10 mouse cellular contexts compared by ENCODE assay signal in the genomic region with DNA sequence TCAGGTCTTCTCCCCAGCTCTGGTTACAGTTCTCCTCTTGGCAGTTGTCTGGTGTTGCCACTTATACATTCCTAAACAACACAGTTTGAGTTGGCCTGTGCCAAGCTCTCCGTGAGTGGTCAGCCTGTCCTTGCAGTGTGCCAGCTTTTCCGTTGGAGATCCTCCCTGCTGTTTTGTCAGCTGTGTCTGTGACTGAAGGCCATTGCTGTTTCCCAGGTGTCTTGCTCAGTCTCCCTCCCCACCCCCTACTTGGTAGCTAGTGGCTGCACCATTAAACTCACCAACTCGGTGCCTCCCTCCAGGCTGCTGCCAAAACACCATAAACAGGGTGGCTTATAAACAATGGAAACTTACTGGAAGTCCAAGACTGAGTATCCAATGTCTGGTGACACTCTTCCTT. TPM values are rescaled to one million over a fixed set of nuclear protein-coding genes. Genes with fewer than 3 reads are reported as not detected.
DNase-seq lines count a peak whose midpoint lies in the region; ATAC-seq lines count a peak whose summit lies in the region.
"Had no signal": no experiment of that assay in that cellular context is flagged by ENCODE, and none has a peak within 500 bp of the region (broad histone marks: within the 10 kb centered on the region; RNA-seq: fewer than 3 reads in every experiment).

No protein-coding gene starts in this region.

- no peaks in the 10 kb centered on the region for H3K9me3 ChIP-seq in forebrain, embryonic 15.5 days

- no peaks in the 10 kb centered on the region for H3K36me3 ChIP-seq in forebrain, embryonic 15.5 days

- no peak overlapping the region for H3K27ac ChIP-seq in forebrain, embryonic 15.5 days (replicated peaks)
- H3K27ac ChIP-seq: hindbrain, postnatal 0 days; left cerebral cortex, adult 2 months had no signal

- no peak overlapping the region for H3K4me3 ChIP-seq in forebrain, embryonic 15.5 days
- H3K4me3 ChIP-seq: left cerebral cortex, adult 2 months had no signal

- no peak for ATAC-seq in forebrain, embryonic 15.5 days (replicated peaks)
- ATAC-seq: hindbrain, postnatal 0 days had no signal

- no peak overlapping the region for H3K4me2 ChIP-seq in forebrain, embryonic 15.5 days (replicated peaks)

- DNase-seq in adrenal gland, adult (ENCODE audit: inconsistent age in 2 of 2, low spot score in 1 of 2): peak; percentile 63 to 81
- no peak for DNase-seq in adrenal gland, postnatal 4 days (ENCODE audit: low spot score in 2 of 2)
- DNase-seq in ovary, postnatal 36 days (ENCODE audit: low spot score): peak; percentile 61
- no peak for DNase-seq in ovary, postnatal 14 days (ENCODE audit: low spot score)
- DNase-seq in kidney, adult 18-20 months: peak; percentile 69
- no peak for DNase-seq in thymus, postnatal 25 days
- DNase-seq in embryo, embryonic 11 days: no peak

- 46% methylated on average over 3 of the region's 3 CpGs for WGBS in forebrain, embryonic 15.5 days

- H3K4me1 ChIP-seq in forebrain, embryonic 15.5 days: 0 out of 2 replicates have a peak, but pooled peaks cover 6% of the 10 kb centered on the region

- no peaks in the 10 kb centered on the region for H3K27me3 ChIP-seq in forebrain, embryonic 15.5 days

- H3K9ac ChIP-seq in forebrain, embryonic 15.5 days (replicated peaks): no peak overlapping the region

RNA-seq across cellular contexts. Expression of a gene that starts 17.1 kb away (rescaled TPM):
- 10 to 100 TPM; 48.7 to 54.5 TPM for total RNA-seq in adrenal gland, postnatal 4 days (2021)
- 19.6 and 23.0 TPM in 2 replicates for polyA plus RNA-seq in forebrain, embryonic 15.5 days (2015; fragmentation: Nextera tagmentation; extraction: Ambion mirVana)

Comparison
In these comparisons a context has a peak if more than half of its experiments do, and no peak if none do; other contexts are left out.
1. DNase-seq: peak in adrenal gland, adult (2 of 2), ovary, postnatal 36 days (single experiment) and kidney, adult 18-20 months (single experiment); none in adrenal gland, postnatal 4 days (0 of 2), ovary, postnatal 14 days (single experiment), thymus, postnatal 25 days (single experiment) and embryo, embryonic 11 days (single experiment).